Mouse (Mus musculus) adrenal gland, adult 18-20 months (tissue): Measurements from ENCODE around the gene Leng1. TPM values are rescaled to one million over a fixed set of nuclear protein-coding genes. Genes with fewer than 3 reads are reported as not detected.

Experiments used
- DNase-seq, 2 experiments: peaks; one replicate each; pipeline ENCODE4 v3.0.0; 2021 to 2022; ENCODE audit warnings: low spot score in 2 of 2
- total RNA-seq, 2 experiments: library from RNA; stranded (reverse); gene quantifications; 1 replicate in 1 of 2; 2 replicates in 1 of 2; pipeline ENCODE4 v1.2.3; 2021

Leng1 gene
- total RNA-seq, 2 experiments from 2014 or later = 14.0 to 14.2 TPM

- DNase-seq = peak; percentile 88 to 89
These were observed 27.6 kb upstream of the Leng1 start, which contains the start of gene Mboat7 for GRCm38 (mm10) chr7:3692987-3693808. Mboat7 (minus strand) TSS chr7:3693523.

DNA sequence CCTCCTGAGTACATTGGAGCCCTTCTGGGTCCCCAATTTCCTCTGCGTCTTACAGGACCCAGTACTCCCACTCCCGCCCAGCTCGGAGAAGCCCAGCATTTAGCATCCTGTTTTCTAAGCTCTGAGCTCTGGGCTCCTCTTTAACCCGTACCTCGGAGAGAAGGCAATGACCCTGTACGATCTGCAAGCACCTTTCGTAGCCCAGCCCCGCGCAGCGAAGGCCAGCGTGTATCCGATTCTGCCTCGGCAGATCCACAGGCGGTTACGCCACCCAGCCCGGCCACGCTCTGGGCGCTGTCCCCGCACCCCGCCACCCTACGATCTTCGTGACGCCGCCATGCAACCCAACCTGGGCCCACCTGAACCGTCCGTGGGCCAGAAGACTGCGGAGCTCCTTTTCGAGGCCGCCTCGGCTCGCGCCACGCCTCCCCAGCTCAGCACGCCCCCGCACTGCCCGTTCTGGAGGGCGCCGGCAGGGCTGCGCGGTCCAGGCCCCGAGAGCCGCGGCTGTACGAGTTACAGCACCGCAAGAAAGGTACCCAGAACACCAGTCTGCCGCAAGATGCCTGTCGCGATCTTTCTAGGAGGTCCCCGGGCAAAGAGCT is 26.8 kb upstream of the Leng1 start, which contains the start of gene Tsen34:
Gene Tsen34 (plus strand): TSS at position 482 of the 605 bp plus-strand sequence.
- peak; percentile 88 to 90 for DNase-seq

DNA sequence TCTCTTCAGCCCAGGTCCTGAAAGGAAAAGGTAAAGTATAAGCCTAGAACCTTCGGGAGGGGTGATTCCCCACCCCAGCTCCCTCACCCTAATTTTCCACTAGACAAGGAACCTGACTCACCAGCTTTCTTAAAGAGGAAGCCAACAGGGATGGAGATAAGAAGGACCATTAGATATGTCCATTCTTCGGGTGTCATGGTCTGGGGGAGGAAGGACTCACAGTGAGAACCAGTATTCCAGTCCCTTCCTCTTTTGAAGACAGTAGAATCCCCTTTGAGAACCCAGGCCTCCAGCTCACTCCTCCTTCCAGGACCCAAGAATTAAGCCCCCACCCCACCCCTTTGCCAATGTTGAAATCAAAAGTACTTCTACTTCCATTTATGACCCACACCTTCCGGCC is 26.3 kb upstream of the Leng1 start:
- DNase-seq = no peak

- no peak for DNase-seq
These were observed 20.0 kb upstream of the Leng1 start for GRCm38 (mm10) chr7:3685400-3686187.

GRCm38 (mm10) chr7:3684698-3685097 is 19.1 kb upstream of the Leng1 start:
- DNase-seq = no peak

DNA sequence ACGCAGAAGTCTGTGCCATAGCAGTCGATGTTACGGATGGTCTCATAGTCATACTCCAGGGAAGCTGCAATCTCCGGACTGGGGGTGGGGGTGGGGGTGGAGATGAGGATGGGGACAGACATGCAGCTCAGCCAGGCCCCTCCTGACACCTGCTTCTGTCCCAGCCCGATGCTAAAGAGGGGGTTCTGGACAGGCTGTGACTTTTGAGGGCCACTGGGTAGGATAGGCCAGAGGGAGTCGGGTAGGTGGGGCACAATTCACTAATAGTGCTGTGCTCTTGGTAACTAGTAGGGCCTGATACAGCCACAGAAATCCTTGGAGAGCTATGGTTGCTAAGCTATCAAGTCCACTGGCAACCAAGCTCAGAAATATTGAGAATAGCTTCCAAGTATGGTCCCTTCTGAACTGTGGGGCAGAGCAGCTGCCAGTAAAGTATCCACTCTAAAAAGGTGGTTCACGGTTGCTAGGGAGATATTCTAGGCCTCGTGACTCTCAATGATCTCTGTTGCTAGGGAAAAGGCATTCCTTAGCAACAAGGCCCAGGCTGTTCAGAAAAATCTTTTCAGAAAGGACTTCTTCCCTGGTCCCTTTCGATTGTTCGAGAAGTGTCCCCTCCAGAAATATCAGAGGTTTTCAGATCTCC is 18.4 kb upstream of the Leng1 start:
- no peak for DNase-seq

GRCm38 (mm10) chr7:3677342-3677741 is 11.7 kb upstream of the Leng1 start, which contains the start of gene Tmc4:
Tmc4 (minus strand) TSS chr7:3677553.
- DNase-seq = no peak

DNA sequence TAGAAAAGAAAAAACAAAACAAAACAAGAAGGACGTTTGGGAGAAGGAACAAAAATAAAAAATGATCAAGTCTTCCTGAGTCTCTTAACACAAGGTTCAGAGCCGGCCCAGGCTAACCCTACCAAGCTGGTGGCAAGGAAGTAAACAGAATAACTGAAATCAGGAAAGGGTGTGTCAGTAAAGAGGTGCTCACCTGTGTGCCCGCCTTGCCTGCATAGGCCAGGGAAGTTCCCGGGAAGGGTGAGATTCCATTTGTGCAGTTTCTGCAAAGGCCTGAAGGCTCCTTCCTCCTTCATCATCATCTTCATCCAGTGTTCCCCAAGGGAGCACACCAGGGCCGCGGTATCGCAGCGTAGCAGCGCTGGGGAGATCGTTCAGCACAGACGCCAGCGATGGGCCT is 10.7 kb upstream of the Leng1 start:
- no peak for DNase-seq

- no peak for DNase-seq
These were observed 9.5 kb upstream of the Leng1 start for GRCm38 (mm10) chr7:3675228-3675548.

DNA sequence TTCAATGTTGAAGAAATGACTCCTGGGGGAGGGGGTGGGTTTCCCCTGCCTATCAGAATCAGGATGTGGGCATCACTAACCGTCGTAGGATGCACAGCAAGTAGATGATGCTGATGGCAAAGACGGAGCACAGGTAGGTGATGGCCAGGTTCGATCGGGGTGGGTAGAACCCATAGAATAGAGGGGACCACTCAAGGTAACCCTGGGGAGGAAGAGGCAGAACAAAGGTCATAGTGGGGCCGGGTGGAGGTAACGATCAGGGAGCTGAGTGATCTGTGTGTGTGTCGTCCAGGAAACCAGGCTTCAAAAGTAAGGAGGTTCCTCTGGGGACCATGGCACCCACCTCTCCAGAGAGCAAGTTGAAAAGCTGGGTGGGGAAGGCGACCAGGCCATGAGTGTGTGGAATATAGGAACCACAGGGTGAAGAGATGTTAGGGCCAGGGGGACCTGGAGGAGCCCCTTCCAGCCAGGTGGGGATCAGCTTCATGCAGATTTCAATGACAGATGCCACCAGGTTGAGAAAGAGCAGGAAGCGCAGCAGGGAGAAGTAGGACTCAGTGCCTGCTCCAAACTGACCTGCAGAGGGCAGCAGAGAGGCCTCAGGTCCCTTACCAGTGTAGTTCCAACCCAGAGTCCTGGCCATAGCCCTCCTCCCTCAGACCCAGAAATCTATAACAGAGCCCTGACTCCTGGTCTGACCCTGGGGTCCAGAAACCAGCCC is 9.0 kb upstream of the Leng1 start:
- peak; percentile 79 to 82 for DNase-seq

DNA sequence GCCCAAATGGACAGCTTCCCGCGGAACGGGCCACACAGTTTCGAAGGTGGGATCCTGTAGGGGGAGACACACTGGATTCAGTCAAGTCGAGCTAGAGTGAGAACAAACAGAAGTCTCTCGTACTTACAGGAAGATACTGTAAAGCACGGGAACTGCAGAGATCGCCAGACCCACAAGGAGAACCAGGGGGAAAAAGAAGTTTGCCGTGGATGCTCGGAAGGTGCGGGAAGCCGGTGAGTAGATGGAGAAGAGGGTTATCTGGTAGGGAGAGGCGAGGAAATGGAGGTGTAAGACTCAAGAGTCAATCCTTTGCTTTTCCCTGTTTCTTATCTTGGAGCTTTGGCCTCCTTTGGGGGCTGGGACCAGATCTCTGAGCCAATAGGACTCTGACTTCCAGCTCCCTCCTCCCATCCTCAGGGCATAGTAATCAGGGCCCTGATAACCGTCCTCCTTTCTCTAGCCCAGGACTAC is 1.3 kb upstream of the Leng1 start:
- peak in 1 of 2 experiments; percentile 37 for DNase-seq

DNA sequence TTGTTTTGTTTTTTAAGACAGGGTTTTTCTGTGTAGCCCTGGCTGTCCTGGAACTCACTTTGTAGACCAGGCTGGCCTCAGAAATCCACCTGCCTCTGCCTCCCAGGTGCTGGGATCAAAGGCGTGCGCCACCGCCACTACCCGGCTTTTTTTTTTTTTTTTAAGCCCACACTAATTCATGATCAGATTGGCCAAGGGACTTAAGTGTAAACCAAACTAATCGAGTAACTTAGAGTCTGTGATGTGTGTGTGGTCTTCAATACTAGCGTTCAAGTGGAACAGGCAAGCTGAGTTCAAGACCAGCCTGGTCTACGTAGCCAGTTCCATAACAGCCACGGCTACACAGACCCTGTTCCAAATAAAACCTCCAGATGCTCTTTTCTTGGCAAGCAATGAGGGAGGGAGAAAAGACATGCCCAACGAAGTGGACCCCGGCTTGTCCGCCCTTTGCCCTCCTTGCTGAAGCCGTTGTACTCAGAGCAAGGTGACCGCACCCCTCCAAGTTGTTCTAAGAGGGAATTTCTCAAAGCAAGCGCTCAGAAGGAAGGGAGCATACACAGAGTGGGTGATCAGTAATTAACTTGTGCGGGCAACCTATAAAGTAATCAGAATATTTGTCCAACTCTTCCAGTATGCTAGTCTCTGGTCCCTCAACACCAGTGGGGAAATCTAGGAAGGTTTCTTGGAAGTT is 971 bp downstream of the Leng1 start:
- DNase-seq = peak in 1 of 2 experiments; percentile 33

GRCm38 (mm10) chr7:3658578-3658977 is 7.1 kb downstream of the Leng1 start:
- DNase-seq = no peak

DNA sequence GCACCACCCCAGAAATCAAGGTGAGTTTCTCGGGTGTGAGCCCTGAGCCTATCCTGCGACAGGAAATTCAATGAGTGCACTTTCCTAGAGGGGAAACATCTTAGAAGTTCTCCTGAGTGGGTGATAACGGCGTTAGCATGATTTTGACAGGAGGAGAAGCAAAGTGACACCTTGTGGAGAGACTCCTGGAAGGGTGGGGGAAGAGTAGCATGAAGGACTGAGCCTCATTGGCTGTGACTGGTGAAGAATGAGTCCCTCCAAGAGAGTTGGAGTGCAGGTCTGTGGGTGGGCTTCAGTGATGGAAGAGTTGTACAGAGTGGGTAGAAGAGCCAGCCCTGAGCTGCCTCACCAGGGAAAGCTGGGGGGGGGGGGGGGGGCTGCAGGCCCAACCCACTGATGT is 8.7 kb downstream of the Leng1 start:
- DNase-seq = no peak

DNA sequence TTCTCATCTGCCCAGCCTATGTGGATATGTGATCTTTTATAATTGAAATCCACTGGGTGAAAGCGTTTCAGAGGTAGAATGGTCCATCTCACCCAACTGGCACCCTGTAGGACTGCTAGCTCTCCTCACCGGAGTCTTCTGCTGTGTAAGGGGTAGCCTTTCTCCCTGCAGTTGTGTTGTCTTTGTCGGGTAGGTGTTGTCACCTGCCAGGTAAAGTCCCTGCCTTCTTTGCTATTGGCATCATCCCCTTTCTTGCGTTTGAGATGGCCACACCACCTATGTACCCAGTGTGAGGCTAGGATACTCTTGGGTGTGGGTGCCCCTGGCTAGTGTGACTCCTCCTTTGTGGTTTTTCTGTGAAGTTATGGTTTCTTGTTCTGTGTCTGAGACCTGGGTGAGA is 19.0 kb downstream of the Leng1 start:
- no peak for DNase-seq

GRCm38 (mm10) chr7:3646188-3646587 is 19.5 kb downstream of the Leng1 start:
- DNase-seq = no peak

DNA sequence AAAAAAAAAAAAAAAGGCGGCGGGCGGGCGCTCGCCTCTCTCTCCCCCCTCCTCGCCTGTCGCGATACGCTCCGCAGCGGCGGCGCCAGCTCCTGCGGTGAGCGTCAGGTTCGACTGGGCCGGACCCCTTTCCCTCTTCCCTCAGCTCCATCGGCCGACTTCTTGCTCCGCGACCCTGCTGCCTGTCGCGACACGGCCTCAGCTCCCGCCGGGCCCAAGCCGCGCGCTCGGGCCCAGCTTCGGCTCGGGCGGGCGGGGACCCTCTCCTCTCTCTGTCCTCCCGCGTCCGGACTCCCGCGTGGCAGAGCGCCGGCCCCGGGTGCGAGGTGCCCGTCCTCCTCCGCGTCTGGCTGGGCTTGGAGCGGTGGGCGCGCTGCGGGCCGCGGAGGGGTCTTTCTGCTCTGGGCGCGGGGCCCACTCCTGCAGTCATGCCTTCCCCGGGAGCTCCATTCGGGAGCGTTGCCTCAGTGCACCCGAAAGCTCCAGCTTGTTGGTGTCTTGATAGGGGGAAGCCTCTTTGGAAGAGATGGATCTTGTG is 20.1 kb downstream of the Leng1 start:
- DNase-seq = no peak

GRCm38 (mm10) chr7:3644672-3645487 is 20.8 kb downstream of the Leng1 start, which contains the start of gene Cnot3:
Cnot3 (plus strand) TSS chr7:3645268.
- peak; percentile 90 to 92 for DNase-seq

DNA sequence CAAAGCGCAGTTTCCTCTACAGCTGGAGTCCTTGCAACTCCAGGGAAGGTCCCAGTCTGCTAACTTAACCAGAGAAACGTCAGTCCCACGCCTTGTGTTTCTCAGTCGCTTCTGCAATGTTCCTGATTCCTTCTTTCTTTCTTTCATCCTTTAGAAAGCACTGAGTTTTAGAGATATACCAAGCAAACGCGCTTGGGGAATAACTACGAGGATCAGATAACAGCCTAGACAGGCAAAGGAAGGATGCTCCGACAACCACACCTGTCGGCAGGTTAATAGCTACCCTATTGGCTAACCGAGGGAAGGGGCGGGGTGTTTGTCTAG is 21.3 kb downstream of the Leng1 start:
- DNase-seq = peak in 1 of 2 experiments; percentile 81
